Mouse (Mus musculus) liver, adult 2 months (tissue): ENCODE data around the gene 1700122O11Rik. TPM values are rescaled to one million over a fixed set of nuclear protein-coding genes. Genes with fewer than 3 reads are reported as not detected.

Experiments used
- DNase-seq: peaks from one replicate; pipeline ENCODE4 v3.0.0-alpha.2; 2011; ENCODE audit warnings: low read depth, low spot score; ENCODE audit errors: extremely low read depth
- H3K27ac ChIP-seq: fragments of 200-500 bp; replicated peaks from 2 replicates; pipeline ENCODE4 v1.5.1; 2012; ENCODE audit warnings: low read depth, mild to moderate bottlenecking, control low read depth, inconsistent platforms, low read length; ENCODE audit not compliant: insufficient read depth
- H3K27me3 ChIP-seq: fragments of 200-500 bp; 2 replicates; pipeline ENCODE4 v1.6.1; 2012; ENCODE audit warnings: mild to moderate bottlenecking, moderate library complexity, low read length, inconsistent platforms; ENCODE audit not compliant: control insufficient read depth, insufficient read depth
- H3K36me3 ChIP-seq: fragments of 200-500 bp; 2 replicates; pipeline ENCODE4 v1.6.1; 2012; ENCODE audit warnings: low read length, inconsistent platforms; ENCODE audit not compliant: control insufficient read depth, insufficient read depth
- H3K4me1 ChIP-seq: fragments of 200-500 bp; 2 replicates; pipeline ENCODE4 v1.6.1; 2011; ENCODE audit warnings: low read length; ENCODE audit not compliant: control insufficient read depth, insufficient read depth
- H3K4me3 ChIP-seq: fragments of 200-500 bp; 2 replicates; pipeline ENCODE4 v1.5.1; 2011; ENCODE audit warnings: low read depth, mild to moderate bottlenecking, control low read depth, low read length, moderate library complexity; ENCODE audit not compliant: insufficient read depth
- H3K79me2 ChIP-seq: fragments of 200-500 bp; 2 replicates; pipeline ENCODE4 v1.6.1; 2012; ENCODE audit warnings: inconsistent platforms, mild to moderate bottlenecking, low read length, moderate library complexity; ENCODE audit not compliant: control insufficient read depth, insufficient read depth
- H3K9ac ChIP-seq: fragments of 200-500 bp; 2 replicates; pipeline ENCODE4 v1.6.1; 2012; ENCODE audit warnings: low read depth, mild to moderate bottlenecking, control low read depth, inconsistent platforms, low read length
- CTCF ChIP-seq: fragments of 200-500 bp; IDR thresholded peaks from 2 replicates; pipeline ENCODE4 v1.5.1; 2011; ENCODE audit warnings: low read depth, low read length, control low read depth
- POLR2A ChIP-seq: fragments of 200-500 bp; IDR thresholded peaks from 2 replicates; pipeline ENCODE4 v1.6.1; 2011; ENCODE audit warnings: low read length, control low read depth; ENCODE audit not compliant: insufficient read depth; ENCODE audit errors: extremely low read depth
- WGBS: fragments of 180-500 bp; shearing (Covaris S2); methylation state at CpG from one replicate; pipeline ENCODE4 v1.1.7; 2018; 5-methylcytosine and 5-hydroxymethylcytosine counted together
- polyA plus RNA-seq: library from polyadenylated mRNA; depleted of rRNA; stranded (reverse); fragments of >200 nt; gene quantifications from 2 replicates; pipeline ENCODE4 v1.2.3, GENCODE M21; 2012
- total RNA-seq: library from RNA; depleted of rRNA; stranded (reverse); fragments of >200 nt; gene quantifications from 2 replicates; pipeline ENCODE4 v1.2.3, GENCODE M21; 2014

1700122O11Rik gene
- total and polyA plus RNA-seq, 2 experiments, result not detected

DNA sequence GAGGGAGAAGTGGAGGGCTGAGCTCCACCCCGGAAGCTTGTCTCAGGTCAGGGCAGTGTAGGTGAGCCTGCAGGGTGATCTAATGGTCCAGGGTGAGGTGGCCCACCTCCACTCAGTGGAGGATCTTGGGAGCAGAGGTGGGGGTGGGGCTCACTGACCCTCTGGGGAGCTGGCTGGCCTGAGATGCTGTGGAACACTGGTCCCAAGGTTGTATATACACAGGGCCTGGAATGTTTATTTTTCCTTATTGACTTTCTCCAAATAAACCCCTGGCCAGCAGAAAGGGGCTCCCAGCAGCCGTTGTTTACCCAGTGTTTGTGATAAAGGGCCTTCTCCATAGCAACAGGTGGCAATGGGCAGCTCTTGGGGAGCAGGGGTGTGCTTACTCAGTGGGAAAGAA is 18.5 kb downstream of the 1700122O11Rik start:
- H3K79me2 ChIP-seq, result no peaks in the 10 kb centered on the region
- H3K27ac ChIP-seq, result no peak overlapping the region
- no peaks in the 10 kb centered on the region for H3K4me1 ChIP-seq
- WGBS, result 5% methylated on average over 2 of the region's 2 CpGs
- H3K4me3 ChIP-seq, result no peak overlapping the region
- TF ChIP-seq POLR2A (no peak), CTCF (no peak)
- H3K27me3 ChIP-seq, result no peaks in the 10 kb centered on the region
- no peak for DNase-seq
- H3K9ac ChIP-seq, result no peak overlapping the region
- no peaks in the 10 kb centered on the region for H3K36me3 ChIP-seq

- Histone ChIP-seq H3K36me3 (no peaks in the 10 kb centered on the region), H3K9ac (no peak overlapping the region), H3K4me1 (no peaks in the 10 kb centered on the region), H3K79me2 (no peaks in the 10 kb centered on the region), H3K27me3 (no peaks in the 10 kb centered on the region), H3K27ac (no peak overlapping the region), H3K4me3 (no peak overlapping the region)
- WGBS, result 86% methylated on average over 5 of the region's 5 CpGs
- DNase-seq, result no peak
- no peak for TF ChIP-seq CTCF
- no peak for TF ChIP-seq POLR2A
These were observed 21.5 kb downstream of the 1700122O11Rik start for GRCm38 (mm10) chr17:48016566-48016965.

GRCm38 (mm10) chr17:48012561-48012960 is 25.5 kb downstream of the 1700122O11Rik start:
- Histone ChIP-seq H3K4me1 (no peaks in the 10 kb centered on the region), H3K27me3 (no peaks in the 10 kb centered on the region), H3K4me3 (no peak overlapping the region), H3K9ac (no peak overlapping the region), H3K36me3 (no peaks in the 10 kb centered on the region), H3K79me2 (no peaks in the 10 kb centered on the region), H3K27ac (no peak overlapping the region)
- DNase-seq, result no peak
- 82% methylated on average over 10 of the region's 10 CpGs for WGBS
- no peak for TF ChIP-seq CTCF

DNA sequence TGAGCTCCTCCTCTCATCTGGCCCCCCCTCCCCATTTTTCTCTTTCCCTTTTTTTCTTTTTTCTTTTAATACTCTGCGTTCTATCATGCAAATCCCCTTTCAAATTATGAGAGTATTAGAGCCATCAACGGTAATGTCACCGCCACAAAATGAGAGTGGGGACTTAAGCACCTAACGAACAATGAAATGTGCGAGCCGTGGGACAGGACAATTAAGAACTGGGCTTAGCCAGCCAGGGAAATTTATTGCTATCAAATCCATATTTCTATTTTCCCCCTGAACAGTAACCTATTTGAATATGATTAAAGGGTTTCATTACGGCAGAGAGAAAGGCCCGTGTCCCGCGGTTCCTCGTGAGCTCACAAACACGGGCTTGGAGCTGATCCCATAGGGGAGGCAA is 27.0 kb downstream of the 1700122O11Rik start:
- Histone ChIP-seq H3K9ac (no peak overlapping the region), H3K79me2 (no peaks in the 10 kb centered on the region), H3K4me3 (no peak overlapping the region), H3K36me3 (no peaks in the 10 kb centered on the region), H3K27me3 (no peaks in the 10 kb centered on the region), H3K4me1 (no peaks in the 10 kb centered on the region), H3K27ac (no peak overlapping the region)
- TF ChIP-seq POLR2A, result no peak
- no peak for TF ChIP-seq CTCF
- WGBS, result 95% methylated on average over 12 of the region's 12 CpGs
- no peak for DNase-seq

- Histone ChIP-seq H3K4me3 (no peak overlapping the region), H3K36me3 (no peaks in the 10 kb centered on the region), H3K4me1 (no peaks in the 10 kb centered on the region), H3K9ac (no peak overlapping the region), H3K27me3 (no peaks in the 10 kb centered on the region), H3K27ac (no peak overlapping the region), H3K79me2 (no peaks in the 10 kb centered on the region)
- no peak for DNase-seq
- 64% methylated on average over 11 of the region's 11 CpGs for WGBS
- TF ChIP-seq CTCF, result no peak
- no peak for TF ChIP-seq POLR2A
These were observed 27.8 kb downstream of the 1700122O11Rik start for GRCm38 (mm10) chr17:48010283-48010682.

DNA sequence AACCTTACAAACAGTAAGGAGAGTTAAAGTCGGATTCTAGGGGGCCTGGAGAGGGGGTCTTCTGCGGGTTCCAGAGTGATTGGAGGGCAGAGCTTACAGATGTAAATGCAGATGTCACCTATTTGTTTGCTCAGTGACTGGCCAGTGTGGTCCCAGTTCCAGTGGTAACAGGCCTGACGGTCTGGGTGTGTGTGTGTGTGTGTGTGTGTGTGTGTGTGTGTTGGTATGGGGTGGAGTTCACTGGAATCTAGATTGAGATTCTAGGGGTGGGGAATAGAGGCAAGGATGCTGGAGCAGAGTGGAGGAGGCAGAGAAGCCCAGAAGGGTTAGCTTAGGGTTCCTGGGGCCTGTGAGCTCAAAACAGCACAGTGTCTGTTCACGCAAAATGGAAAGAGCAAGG is 32.3 kb downstream of the 1700122O11Rik start:
- Histone ChIP-seq H3K36me3 (no peaks in the 10 kb centered on the region), H3K27me3 (no peaks in the 10 kb centered on the region), H3K4me3 (no peak overlapping the region), H3K79me2 (no peaks in the 10 kb centered on the region), H3K27ac (no peak overlapping the region), H3K4me1 (peaks cover 2% of the 10 kb centered on the region; the same call in 1 of the 2 replicates), H3K9ac (no peak overlapping the region)
- TF ChIP-seq POLR2A (no peak), CTCF (no peak)
- DNase-seq, result no peak
- 70% methylated on average over 4 of the region's 4 CpGs for WGBS
